Mouse (Mus musculus) cerebellum, postnatal 4 days (tissue): ENCODE results near the gene BC037034.
"Not testable (repeated sequence)": the region's sequence is repeated elsewhere in the genome, so short reads cannot be mapped to it uniquely, and the experiment has no call there.

Experiments used
- DNase-seq, 2 experiments: peaks; one replicate each; pipeline ENCODE4 v3.0.0; 2022; ENCODE audit warnings: low spot score in 2 of 2, mixed read lengths in 1 of 2

Gene BC037034

DNA sequence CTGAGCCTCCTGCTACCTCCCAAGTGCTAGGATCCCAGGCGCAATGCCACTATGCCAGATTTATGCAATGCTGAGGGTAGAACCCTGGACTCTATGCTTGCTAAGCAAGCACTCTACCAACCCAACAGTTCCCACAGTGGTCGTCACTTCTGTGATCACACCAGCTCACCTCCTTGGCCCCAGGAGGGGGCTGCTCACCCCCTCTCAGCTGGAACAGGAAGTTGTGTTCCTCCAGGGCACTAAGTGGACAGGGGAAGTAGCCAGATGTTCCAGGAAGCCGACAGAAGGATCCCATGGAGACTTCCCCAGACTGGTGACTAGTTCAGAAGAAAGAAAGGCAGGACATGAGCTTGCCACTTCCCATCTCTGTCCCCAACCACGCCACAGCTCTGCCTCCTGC lies 1.8 kb downstream of the BC037034 start:
- no peak for DNase-seq

DNA sequence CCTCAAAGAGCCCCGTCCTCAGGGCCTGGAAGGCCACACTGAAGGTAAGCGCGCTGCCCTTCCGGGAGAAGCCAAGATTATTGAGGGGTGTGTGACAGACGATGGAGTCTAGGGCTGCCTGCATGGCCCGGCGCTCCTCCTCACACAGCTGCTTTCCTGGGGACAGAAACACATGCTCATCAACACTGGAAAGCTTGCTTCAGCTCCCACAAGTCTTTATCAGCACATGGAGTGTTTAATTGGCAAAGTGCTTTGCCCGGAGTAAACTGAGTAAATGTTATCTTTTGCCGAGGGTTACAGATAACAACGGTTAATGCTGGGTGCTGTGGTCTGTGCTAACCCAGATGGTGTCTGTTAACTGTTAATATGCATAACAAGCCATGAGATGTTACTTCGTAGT lies 3.0 kb downstream of the BC037034 start:
- DNase-seq = no peak

DNA sequence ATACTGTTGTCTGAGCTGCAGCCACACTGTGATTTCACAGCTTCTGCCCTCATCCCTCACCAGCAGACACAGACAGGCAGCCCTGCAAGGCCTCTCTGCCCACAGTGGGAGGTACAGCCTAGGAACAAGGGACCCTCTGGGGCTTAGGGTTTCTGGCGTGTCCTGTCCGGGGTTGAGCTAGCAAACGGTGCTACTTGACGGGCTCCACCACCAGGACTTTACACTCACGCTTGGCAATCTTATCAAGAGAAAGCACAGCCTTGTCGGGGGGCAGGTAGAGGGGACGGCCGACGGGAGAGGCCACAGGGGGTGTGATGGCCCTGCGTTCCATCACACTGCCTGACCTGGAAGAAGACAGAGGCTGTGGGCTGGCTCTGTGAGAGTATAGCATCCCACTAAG lies 3.8 kb downstream of the BC037034 start:
- DNase-seq = no peak

DNA sequence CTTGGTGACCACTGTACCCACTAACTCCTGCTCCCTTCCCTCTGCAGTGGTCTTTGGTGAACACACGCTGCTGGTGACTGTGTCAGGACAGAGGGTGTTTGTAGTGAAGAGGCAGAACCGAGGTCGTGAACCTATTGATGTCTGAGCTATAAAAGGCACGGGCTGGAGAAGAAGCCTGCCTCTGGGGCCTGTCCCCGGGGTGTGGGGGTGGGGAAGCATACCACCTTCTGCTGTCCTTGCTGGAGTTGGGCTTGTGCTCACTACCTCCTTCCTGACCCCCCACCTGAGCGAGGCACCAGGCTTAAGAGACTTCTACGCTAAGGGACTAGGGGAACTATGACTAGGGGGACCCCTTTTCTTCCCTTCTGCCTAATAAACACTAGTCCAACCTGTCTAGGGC lies 4.8 kb downstream of the BC037034 start:
- no peak for DNase-seq

DNA sequence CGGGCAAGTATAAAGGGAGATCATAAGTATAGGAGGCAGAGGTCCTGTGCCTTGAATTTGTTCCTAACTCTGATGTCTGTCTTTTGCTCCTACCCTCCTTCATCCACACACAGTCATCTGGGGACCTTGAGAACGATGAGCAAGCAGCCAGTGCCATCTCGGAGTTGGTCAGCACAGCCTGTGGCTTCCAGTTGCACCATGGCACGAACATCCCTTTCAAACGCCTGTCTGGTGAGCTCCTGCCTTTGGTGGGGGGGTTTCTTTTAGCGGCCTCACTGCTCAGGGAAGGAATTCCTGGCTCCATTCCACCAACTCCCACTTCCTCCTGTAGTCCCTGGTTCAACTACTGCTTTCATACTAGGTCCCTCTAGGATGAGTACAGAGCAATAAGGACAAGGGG lies 5.3 kb downstream of the BC037034 start:
- DNase-seq = no peak

DNA sequence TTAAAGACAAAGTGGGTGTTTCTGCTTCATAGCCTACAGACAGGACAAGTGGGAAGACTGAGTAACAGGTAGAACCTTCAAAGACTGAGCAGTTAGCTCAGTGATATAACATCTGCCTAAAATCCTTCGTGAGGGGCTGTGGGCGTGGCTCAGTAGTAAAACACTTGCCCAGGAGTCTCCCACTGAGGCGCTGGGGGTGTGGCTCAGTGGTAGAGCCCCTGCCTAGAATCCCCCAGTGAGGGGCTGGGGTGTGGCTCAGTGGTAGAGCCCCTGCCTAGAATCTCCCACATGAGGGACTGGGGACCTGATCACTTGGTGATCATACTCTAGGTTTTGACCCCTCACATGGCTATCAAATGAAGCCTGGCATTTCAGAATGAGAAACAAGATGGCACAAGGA lies 5.8 kb downstream of the BC037034 start:
- no peak for DNase-seq

DNA sequence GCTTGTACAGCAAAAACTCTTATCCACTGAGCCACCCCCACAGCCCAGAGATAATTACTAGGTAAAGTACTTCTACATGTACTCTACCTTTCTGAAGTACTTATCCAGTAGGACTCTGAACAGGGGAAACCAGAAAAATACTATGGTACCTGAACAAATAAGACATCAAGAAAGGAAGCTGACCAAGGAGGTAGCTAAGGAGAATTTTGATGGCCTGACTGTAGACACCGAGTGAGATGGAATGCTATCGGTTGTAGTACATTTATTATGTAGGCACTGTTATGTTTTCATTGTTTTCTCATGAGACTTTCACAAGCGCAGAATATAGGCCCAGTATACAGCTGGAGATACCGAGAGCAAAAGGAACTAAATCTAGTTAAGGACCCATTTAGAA lies 6.3 kb downstream of the BC037034 start:
- no peak for DNase-seq

DNA sequence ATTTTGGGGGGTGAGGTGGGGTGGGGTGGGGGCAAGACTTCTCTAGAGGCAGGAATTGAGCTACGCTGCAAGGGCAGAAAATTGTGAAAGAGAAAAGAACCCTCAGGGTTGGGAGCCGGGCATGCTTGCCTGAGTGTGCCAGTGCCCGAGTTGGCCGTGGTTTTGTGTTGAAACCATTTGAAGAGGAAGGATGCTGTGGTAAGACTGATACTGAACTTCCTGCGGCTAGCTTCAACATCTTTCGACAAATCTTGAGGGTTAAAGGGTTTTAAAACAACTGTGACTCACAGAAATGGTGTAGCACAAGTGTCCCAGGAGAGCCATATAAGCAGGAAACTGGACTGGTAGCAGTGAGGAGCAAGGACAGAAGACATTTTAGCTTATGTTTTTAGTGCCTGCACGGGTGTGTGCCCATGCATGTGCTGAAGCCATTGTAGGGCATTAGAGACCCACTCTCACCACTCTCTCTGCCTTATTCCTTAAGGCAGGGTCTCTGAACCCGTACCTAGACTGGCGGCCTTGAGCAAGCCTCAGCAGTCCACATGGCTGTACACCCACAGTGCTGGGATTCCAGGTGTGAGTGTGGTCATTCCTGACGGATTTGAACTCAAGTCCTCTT lies 6.8 kb downstream of the BC037034 start:
- DNase-seq = no peak

DNA sequence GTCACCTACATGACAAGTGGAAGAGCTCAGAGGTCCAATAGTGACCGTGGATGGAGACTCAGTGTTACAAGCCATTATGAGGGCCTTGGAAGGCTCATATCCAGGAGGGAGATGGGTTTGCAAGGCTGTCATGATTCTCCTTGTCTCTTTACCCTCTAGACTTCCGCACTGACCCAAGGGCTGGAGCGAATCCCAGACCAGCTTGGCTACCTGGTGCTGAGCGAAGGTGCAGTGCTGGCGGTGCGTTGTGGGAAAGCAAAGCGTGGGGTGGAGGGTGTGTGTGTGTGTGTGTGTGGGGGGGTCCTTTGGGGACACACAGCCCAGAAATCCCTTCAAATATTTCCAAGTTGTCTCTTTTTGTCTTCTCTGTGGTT lies 7.8 kb downstream of the BC037034 start:
- no peak for DNase-seq

DNA sequence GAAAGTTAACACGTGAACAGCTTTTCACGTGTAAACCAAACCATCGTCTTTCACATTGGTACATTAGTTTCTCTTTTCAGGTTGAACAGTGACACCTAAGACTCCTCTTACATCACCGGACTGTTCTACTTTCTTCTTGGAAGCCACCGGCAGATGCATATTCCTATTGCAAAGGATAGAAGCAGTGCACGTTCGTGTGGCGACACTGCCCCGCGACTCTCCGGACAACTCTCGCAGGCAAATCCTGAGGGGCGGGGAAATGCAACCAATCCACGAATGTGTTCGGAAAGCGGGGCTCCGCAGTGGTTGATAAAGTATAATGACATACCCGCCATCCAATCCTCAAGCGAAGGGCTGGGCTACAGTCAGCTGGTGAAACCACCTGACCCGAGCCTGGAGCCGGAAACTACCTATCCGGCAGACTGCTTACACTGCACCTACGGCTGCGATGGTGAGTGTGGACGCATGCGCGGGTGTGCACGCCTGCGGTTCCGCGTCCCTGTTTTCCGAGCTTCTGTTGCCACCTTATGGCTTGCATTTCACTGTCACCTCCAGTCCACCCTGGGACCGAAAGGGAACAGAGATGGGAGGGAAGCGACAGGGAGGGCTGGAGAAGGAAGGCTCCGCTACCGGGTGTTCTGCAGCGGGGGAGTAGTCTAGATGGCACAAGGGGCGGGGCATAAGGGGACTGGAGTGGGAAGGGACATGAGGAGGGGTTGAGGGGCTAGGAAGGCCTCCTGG lies 8.3 kb downstream of the BC037034 start, which contains the start of gene Lamtor4:
TSS of gene Lamtor4 (plus strand) at position 130 of the 741 bp plus-strand sequence.
- DNase-seq = peak; percentile 73 to 88

DNA sequence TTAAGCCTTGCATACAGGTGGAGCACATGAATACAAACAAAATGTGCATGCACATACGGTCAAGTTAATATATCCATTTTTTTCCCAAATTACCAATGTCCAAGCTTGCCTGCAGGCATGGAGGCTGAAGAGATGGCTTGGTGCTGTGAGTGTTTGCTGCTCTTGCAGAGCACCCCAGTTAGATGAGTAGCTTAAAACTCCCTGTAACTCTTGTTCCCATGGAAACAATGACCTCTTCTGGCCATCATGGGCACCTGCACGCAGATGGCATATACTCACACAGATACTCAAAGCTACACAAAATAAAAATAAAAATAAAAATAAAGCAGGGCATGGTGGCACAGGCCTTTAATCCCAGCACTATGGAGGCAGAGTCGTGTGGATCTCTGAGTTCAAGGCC lies 10.8 kb downstream of the BC037034 start:
- no peak for DNase-seq

DNA sequence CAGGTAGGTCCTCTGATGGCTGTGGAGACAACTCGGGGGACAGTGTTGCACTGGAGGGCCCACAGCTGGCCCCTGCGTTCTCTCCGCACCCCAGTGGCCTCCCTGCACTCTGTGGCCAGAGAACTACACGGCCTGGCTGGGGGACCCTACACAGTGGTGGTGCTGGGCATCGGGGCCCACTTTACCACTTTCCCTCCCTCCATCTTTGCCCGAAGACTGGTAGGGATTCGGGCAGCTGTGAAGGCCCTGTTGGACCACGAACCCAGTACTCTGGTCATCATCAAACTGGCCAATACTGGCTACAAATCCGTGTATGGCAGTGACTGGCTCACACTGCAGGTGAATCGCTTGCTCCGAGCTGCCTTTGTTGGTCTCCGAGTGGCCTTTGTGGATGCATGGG lies 12.7 kb downstream of the BC037034 start:
- DNase-seq = no peak

DNA sequence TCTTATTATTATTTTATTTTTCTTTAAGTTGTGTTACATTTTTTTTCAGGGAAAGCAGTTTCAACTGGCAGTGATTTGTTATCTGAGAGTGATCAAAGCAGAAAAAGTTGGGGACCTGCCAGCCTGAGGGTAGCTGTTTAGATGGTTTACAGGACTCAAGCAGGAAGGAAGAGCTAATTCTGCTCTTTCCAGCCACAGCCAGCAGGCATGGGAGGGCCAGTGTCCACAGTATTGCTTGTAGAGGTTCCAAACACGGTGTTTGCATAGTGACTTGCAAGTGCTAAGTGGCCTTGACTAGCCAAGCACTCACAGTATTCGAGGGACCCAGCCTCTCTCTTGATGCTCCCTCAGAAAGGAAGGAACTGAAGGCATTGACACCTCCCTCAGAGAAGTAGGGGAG lies 22.3 kb downstream of the BC037034 start:
- no peak for DNase-seq

DNA sequence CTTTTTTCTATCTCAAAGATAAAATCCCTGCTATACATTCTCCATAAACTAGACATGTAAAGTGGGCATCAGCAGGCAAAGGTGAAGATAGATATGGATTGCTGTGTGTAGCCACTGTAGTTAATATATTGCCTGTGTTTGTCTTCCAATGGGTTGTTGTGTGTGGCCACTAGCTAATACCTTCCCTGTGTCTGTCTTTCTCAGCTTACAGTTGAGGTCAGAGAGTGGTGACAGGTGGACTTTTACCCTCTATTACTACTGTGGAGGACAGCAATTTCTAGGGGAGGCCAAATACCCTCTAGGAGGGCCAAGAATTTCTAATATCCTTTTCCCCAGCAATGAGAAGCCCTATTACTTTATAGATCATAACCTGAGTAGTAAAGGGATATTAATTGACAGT lies 29.6 kb downstream of the BC037034 start:
- DNase-seq = no peak

DNA sequence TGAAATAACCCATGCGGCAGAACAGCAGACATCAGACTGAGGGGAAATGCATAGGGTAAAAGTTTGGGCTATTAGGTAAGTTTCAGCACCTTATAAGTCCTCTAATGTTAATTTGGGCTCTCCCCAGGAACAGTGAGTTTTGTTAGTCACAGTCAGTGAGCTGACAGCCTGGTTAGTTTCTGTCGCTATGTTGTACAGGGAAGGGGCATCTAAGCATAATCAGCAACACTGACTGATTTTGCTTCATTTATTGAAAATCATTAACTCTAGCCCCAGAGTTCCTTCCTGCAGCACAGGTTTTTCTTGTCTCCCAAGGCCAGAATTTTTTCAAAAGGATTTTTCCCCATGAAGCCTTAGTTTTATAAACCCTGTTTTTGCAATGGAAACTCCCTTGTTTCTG lies 30.1 kb downstream of the BC037034 start:
- DNase-seq = no peak

DNA sequence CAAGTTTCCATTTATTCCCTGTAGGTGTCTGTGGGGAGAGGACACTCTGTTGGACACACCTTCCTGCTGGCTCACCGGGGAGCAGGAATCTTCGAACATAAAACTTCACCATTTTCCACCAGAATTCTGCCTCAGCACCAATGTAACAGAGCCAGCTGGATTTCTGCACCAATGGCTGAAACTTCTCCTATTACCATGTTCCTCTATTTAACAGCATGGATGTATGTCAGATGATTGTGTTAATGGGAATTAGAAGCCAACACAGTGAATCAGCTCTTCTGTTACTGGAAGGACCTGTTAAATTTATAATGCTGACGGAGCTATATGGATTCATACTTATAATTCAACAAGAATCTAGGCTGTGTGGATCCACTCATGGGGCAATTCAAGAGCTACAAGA lies 34.3 kb downstream of the BC037034 start:
- DNase-seq = no peak

DNA sequence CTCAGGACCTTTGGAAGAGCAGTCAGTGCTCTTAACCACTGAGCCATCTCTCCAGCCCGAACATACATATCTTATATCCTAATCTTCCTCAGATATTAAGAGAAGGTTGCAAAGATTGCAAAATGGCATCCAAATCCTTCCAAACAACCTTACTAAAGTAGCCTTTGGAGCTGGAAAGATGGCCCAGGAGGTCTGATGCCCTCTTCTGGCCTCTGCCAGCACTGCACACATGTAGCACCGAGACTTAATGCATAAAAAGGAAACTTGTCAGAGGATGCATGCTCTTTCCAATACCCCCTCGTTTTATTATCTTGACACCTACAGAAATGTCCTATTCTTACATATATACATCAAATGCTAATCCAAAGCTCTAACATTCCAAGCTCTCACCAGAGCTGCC lies 35.8 kb downstream of the BC037034 start:
- DNase-seq = peak in 1 of 2 experiments; percentile 22

DNA sequence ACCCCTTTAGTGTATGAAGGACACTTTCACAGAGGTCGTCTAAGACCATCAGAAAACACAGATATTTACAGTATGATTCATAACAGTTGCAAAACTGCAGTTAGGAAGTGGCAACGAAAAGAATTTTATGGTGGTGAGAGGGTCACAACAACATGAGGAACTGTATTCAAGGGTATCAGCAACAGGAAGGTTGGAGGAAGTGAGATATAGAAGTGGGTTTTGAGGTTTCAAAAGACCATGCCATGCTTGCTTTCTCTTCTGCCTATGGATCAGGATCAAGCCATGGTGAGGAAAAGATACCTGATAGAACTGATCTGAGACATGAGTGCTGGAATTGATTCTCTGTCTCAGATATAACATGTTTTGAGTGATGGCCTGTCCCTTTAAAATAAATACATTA lies 36.5 kb downstream of the BC037034 start:
- DNase-seq = no peak

DNA sequence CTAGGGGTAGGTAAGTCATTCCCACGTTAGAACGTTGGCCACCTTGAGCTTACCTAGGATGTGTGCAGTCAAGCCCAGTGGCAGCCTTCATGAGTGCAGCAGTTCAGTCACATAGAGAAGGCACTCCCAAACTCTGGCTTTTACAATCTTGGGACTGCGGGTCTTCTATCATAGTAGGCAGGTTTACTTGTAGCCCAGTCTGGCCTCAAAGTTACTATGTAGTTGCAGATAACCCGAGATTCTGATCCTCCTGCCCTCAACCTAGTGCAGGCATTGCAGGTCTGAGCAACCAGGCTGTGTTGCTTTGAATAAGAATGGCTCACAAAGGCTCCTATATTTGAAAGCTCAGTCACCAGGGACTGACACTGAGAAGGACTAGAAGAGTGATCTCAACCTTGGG lies 37.3 kb downstream of the BC037034 start:
- no peak for DNase-seq

DNA sequence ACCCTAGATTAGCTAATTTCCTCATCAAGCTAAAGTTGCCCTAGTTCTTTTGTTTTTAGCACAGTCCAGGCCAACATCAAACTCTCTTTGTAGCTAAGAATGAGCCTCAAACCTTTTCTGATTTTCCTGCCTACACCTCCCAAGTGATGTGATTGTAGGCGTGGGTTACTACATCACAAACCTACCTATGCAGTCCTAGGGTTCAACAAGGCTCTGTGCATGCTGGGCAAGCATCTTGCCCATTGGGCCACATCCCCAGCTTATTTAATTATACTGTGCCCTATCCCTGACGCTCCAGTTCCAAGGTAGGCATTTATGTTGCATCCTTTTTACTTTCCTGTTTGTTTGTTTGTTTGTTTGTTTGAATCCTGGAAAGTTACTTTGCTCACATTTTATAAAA lies 38.1 kb downstream of the BC037034 start, which contains the start of gene Nxpe5:
TSS of gene Nxpe5 (plus strand) at position 199 of the 400 bp plus-strand sequence.
- no peak for DNase-seq

DNA sequence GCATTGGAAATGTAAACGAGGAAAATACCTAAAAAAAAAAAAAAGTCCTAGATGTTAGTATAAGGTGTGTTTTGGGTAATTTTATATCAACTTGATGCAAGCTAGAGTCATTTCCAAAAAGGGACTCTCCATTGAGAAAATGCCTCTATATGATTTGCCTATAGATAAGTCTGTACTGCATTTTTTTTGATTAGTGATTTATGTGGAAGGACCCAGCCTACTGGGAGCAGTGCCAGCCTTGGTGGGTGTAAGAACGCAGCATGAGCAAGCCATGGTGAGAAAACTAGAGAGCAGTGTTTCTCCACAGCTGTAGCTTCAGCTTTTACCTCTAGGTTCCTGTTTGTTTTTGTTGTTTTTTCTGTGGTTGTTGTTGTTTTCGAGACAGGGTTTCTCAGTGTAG lies 40.5 kb downstream of the BC037034 start:
- no peak for DNase-seq

DNA sequence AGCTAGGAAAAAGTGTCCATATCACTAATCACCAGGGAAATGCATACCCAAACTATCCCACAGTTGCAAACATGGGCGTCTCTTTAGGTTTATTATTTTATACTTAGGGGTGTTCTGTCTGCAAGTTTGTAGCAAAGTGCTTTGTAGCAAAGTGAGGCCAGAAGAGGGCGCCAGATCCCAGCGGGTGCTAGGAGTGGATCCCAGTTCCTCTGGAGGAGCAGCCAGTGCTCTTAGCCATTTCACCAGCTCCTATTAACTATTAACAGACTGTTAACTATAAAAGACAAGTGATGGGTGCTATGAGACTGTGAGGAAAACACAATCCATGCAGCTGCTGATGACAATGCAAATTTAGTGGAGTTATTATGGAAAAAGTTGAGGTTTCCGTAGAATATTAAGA lies 41.7 kb downstream of the BC037034 start:
- peak; percentile 61 to 80 for DNase-seq

DNA sequence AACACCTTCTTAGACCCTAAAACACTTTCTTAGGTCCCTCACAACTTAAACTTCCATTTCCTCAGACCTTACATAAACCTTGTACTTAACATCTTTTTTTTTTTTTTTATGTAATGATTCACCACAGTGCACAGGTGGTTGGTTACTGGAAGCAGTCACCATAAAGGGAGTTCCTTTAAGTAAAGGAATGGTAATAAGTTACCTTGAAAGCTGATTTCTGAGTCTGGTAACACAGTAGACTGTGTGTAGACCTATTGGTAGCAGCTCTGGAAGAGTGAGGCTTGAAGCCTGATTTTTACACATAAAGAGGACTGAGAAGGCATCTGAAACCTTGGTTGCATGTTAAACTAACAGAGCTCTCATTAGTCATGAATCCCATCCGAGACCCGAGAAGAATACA lies 44.0 kb downstream of the BC037034 start:
- DNase-seq = no peak

DNA sequence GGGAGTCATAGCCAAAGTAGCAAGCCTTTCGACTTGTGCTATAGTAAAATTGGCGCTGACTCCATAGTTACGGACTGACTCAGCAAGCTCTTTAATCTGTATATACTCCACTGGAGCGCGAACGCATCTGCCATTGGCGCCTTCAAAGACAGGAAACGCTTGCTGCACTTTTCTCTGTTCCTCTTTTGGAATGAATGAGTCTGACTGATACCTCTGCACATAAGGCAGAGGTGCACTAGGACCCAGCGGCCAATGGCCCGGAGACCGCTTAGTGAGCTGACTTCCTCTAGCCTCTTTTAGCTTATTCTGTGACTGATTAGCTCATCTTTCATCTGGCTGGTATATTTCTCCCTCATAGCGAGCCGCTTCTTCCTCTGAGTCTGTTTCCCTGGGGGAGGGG lies 47.2 kb downstream of the BC037034 start:
- DNase-seq = not testable (repeated sequence)
